Mouse (Mus musculus) layer of hippocampus, adult 18-20 months (tissue): ENCODE data around the gene Tmem245. TPM values are rescaled to one million over a fixed set of nuclear protein-coding genes. Genes with fewer than 3 reads are reported as not detected.
"Not testable (repeated sequence)": the region's sequence is repeated elsewhere in the genome, so short reads cannot be mapped to it uniquely, and the experiment has no call there.

Experiments used
- DNase-seq, 2 experiments: peaks; one replicate each; pipeline ENCODE4 v3.0.0; 2022; ENCODE audit warnings: low spot score in 2 of 2
- total RNA-seq, 2 experiments: library from RNA; stranded (reverse); gene quantifications; 2 replicates each; pipeline ENCODE4 v1.2.3; 2021

Gene Tmem245
- total RNA-seq, 2 experiments from 2014 or later = 33.7 to 35.4 TPM

DNA sequence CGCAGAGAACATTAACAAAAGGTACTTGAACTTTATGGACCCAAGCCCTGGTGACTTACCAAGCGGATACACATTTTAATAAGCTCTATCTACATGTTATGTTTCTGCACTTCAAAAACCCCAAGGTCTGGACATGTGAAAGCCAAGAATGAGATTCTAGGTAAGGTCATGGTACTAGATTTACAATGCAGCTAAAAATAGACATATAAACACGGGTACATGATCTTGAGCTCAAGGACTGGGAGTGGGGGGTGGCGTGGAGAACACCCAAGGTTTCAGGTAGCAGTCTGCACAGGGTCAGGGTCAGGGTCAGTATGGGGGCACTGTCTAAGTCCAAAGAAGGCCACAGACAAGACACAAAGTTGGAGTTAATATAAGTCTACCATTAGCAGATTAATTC, 16.9 kb downstream of the Tmem245 start:
- DNase-seq = no peak

- DNase-seq = no peak
These were observed 20.3 kb downstream of the Tmem245 start for GRCm38 (mm10) chr4:56926971-56927370.

- no peak for DNase-seq
These were observed 25.0 kb downstream of the Tmem245 start for GRCm38 (mm10) chr4:56922229-56922628.

- no peak for DNase-seq
These were observed 31.4 kb downstream of the Tmem245 start for GRCm38 (mm10) chr4:56915732-56916325.

DNA sequence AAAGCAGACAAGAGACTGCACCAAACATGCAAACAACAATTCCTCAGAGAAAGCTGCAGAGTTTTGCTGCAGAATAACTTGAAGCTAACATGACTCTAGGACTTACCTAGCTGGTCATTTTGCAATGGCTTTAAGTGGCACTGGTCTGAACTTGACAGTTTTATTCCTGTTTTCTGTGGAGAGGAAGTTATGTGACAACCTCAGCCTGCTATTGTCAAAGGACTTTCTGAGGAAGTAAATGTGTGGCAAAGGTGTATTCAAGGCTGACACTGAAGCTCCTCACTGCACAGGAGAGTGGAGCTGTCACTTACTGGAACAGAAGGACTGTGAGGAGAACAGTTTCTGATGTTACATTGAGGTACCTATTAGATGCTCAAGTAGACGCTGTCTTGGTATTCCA, 32.5 kb downstream of the Tmem245 start:
- no peak for DNase-seq

DNA sequence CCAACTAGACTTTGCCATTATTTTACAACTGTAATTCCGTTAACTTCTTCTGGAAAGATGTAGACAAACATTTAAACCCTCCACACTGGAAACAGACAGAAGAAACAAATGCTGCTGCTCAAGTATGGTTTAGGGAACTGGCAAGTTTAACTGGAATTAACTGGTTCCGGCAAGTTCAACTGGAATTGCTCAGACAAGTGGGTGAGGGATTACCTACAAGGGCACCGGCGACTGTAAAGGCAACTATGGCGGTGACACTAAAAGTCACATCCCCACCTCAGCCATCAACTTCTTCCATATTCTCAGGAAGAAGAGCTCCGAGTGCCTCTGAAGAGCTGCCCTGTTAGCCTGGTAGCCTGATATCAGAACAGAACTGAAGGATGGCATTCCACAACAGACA, 32.9 kb downstream of the Tmem245 start:
- DNase-seq = no peak

GRCm38 (mm10) chr4:56912382-56913001, 34.7 kb downstream of the Tmem245 start:
- DNase-seq = no peak

GRCm38 (mm10) chr4:56909568-56909967, 37.7 kb downstream of the Tmem245 start:
- DNase-seq = no peak

GRCm38 (mm10) chr4:56907671-56908070, 39.6 kb downstream of the Tmem245 start:
- no peak for DNase-seq

- no peak for DNase-seq
These were observed 40.3 kb downstream of the Tmem245 start for GRCm38 (mm10) chr4:56906926-56907325.

- DNase-seq = no peak
These were observed 41.7 kb downstream of the Tmem245 start for GRCm38 (mm10) chr4:56905507-56905906.

DNA sequence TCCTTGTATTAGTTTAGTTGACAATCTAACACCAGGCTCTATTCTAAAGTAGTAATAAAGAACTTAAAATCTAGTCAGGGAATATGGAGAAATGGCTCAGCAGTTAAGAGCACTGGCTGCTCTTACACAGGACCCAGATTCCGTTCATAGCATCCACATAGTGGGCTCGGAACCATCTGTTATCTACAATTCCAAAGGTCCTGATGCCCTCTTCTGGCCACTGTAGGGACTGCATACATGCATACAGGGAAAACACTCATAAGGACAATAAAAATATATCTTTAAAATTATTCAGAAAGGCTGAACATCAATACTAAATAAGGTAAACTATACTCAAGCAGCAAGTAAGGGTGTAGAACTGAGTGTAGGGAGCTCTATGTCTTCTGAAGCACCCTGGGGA, 45.6 kb downstream of the Tmem245 start:
- DNase-seq = no peak

- DNase-seq = no peak
These were observed 48.0 kb downstream of the Tmem245 start for GRCm38 (mm10) chr4:56899216-56899615.

GRCm38 (mm10) chr4:56897511-56897910, 49.7 kb downstream of the Tmem245 start:
- no peak for DNase-seq

DNA sequence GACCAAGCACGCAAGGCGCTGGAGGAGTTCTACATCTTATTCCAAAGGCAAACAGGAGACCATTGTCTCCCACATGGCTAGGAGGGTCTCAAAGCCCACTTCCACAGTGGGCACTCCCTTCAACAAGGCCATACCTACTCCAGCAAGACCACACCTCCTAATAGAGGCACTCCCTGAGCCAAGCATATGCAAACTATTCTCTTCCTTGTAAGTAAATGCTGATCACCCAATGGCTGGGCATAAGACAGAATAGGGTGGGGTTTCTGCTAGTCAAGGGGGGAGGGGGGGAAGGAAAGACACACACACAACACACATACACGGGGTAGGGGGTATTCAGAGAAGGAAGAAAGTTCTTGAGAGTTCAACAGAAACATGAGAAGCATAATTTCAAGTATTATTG, 53.0 kb downstream of the Tmem245 start:
- DNase-seq = no peak

DNA sequence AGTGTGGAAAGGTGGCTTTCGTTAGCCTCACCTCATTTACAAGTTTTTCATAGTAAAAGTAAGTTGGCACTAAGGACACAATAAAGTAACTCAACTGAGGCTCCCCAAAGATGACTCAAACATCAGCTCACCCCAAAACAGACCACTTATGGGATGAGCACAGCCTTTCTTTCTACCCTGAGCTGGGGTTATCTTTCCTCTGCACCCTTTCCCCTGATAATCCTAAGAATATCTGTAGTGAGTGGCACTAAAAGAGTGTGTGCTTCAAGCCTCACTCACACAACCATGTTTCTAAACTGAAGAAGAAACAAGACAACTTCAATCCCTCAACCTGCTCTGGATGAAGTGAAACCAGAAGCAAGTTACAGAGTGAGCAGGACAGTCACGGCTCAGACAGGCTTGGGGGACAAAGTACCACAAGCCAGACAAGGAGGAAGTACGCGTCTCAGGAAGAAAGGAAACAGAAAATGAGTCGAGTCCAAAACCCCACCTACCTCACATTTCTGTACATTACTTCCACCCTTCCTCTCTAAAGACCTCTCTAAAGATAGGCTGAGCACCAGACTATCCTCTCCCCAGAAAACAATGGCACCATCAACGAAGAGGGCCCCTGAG, 54.6 kb downstream of the Tmem245 start:
- no peak for DNase-seq

- DNase-seq = no peak
These were observed 58.8 kb downstream of the Tmem245 start for GRCm38 (mm10) chr4:56888483-56888882.

DNA sequence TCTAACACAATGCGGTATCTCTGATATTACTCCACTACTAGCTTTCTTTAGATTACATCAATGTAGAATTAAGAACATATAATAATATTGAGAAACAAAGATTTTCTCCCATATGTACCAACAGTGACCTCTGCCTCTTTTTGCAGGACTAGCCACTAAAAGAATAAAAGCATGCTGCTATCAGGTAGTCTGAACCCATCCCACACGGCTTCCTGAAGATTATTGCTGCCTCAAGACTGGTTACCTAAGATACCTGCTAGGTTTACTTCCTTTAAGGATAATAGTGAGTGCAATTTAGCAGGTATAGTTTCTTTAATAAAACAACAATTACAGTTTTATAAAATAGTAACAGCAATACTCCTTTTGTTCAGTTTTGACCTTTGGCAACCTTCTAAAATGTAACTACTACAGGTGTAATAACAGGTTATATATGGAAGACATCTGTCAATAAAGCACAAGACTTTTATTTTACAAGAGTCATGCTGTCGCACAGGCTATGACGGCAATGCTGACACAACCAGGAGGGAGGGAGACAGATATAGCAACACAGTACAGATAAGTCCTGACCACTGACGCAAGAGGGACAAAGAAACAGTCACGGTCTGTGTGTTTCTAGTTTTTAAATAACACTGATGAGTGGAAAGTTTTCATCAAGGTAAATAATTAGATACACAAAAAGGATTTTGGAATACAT, 60.8 kb downstream of the Tmem245 start:
- no peak for DNase-seq

- DNase-seq = no peak
These were observed 67.1 kb downstream of the Tmem245 start for GRCm38 (mm10) chr4:56880036-56880703.

GRCm38 (mm10) chr4:56878971-56879370, 68.3 kb downstream of the Tmem245 start:
- no peak for DNase-seq

DNA sequence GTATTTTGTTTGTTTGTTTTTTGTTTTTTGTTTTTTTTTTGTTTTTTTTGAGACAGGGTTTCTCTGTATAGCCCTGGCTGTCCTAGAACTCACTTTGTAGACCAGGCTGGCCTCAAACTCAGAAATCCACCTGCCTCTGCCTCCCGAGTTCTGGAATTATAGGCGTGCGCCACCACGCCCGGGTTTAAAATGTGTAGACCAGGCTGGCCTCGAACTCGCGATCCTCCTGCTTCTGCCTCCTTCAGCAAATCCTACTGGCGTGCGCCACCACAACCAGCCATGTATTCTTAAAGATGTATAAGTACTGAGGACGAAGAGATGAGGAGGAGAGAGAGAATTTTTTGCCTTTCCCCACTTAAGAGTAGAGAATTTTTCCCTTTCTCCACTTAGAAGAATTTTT, 76.7 kb downstream of the Tmem245 start:
- not testable (repeated sequence) for DNase-seq

DNA sequence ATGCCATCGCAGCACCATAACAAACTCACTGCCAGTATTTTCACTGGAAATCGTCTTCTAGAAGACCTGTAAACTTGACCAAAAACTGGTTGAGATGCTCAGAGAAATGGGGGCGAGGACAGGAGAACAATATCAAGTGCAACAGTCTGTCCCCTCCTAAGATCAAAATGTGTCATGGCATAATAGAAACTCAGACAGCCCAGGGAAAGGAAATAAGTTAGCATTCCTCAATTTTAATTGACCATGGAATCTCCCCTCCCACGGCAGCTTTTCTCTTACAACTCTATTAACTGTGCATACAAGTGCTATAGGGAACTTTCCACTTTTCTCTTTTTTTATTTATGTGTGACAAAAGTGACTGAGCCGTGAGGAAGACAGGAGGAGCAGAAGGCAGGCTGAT, 79.5 kb downstream of the Tmem245 start:
- no peak for DNase-seq
